Mouse (Mus musculus): ENCODE measurements at regions not wholly inside any gene's neighbourhood (a gene's known extent, or its start where the extent isn't known, plus 50 kb on each side); places are given as distances from the start of the nearest gene placed in this dataset.

DNA sequence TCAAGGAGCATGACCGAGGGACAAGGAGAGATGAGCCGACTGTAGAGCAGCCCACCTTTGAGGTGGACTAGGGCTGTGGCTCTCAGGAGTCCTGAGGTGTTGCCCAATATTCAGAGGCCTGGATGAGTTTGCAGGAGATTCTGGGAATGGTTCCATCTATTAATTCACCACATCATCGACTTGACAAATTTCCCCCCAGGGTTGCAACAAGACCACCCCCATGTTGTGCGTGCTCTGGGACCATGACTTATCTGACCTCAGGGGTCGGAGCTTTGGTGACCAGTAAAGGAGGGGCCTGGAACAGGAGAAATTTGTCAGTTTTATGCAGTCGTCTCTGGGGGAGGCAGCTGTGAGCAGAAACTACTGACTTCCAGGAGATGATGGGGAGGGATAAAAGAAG lies 63.5 kb upstream of the 1600014C23Rik start:
- WGBS = 82% methylated on average over 6 of the region's 6 CpGs
- Histone ChIP-seq H3K9me3 (0 out of 2 replicates have a peak, but pooled peaks cover 5% of the 10 kb centered on the region), H3K9ac (no peak overlapping the region), H3K27ac (no peak overlapping the region), H3K27me3 (no peaks in the 10 kb centered on the region), H3K4me3 (replicated peaks) (no peak overlapping the region), H3K36me3 (replicated peaks) (no peaks in the 10 kb centered on the region), H3K4me1 (no peaks in the 10 kb centered on the region), H3K4me2 (no peak overlapping the region)
- no peak for ATAC-seq (ENCODE audit: low FRiP score)

DNA sequence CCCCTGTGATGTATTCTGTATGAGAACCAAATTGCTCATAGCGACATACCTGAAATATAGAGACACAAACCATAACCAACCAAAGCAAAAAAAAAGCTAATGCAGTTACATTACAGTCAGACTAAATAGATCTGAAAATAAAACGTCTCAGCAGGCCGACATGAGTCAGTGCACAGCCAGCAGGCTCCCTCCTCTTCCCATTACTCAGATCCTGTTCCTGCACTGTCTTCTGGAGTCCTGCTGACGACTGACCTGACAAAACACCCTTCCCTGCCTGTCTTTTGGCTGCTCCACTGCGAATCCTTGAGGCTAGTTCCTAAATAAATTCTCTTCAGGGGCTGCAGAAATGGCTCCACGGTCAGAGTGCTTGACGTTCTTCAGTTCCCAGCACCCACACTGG lies 61.3 kb upstream of the 1600014C23Rik start:
- no peak overlapping the region for H3K4me2 ChIP-seq
- H3K4me1 ChIP-seq = no peaks in the 10 kb centered on the region
- no peak overlapping the region for H3K27ac ChIP-seq
- H3K9me3 ChIP-seq = no peaks in the 10 kb centered on the region
- 83% methylated on average over 7 of the region's 7 CpGs for WGBS
- no peaks in the 10 kb centered on the region for H3K36me3 ChIP-seq (replicated peaks)
- no peak overlapping the region for H3K4me3 ChIP-seq (replicated peaks)
- ATAC-seq (ENCODE audit: low FRiP score) = no peak
- H3K9ac ChIP-seq = no peak overlapping the region
- H3K27me3 ChIP-seq = no peaks in the 10 kb centered on the region

- no peaks in the 10 kb centered on the region for H3K4me1 ChIP-seq
- no peak overlapping the region for H3K27ac ChIP-seq
- no peaks in the 10 kb centered on the region for H3K36me3 ChIP-seq (replicated peaks)
- WGBS = 84% methylated on average over 8 of the region's 8 CpGs
- no peak overlapping the region for H3K9ac ChIP-seq
- ATAC-seq (ENCODE audit: low FRiP score) = no peak
- H3K27me3 ChIP-seq = no peaks in the 10 kb centered on the region
- no peaks in the 10 kb centered on the region for H3K9me3 ChIP-seq
- H3K4me3 ChIP-seq (replicated peaks) = no peak overlapping the region
- no peak overlapping the region for H3K4me2 ChIP-seq
These were observed 57.4 kb upstream of the 1600014C23Rik start for GRCm38 (mm10) chr17:45790959-45791520.

DNA sequence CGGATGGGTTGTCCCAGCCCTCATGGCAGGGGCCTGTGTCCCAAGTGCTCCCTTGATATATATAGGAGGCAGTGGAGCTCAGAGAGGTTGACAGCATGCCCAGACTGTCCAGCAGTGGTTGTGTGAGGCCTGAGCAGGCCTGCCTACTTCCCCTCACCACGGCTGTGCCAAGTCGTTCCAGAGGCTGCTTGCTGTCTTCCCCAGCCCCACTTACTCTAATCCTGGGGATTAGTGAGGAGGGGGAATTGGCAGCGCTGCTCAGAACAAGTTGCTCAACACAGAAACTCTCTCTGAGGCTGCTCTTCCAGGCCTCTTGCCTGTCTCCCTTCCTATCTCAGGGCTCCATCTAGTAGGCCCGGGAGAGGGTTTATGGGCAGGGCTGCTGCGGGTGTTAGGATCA lies 56.1 kb upstream of the 1600014C23Rik start:
- WGBS = 32% methylated on average over 6 of the region's 6 CpGs
- Histone ChIP-seq H3K27me3 (no peaks in the 10 kb centered on the region), H3K9ac (no peak overlapping the region), H3K27ac (no peak overlapping the region), H3K9me3 (no peaks in the 10 kb centered on the region), H3K36me3 (replicated peaks) (no peaks in the 10 kb centered on the region), H3K4me2 (no peak overlapping the region), H3K4me1 (no peaks in the 10 kb centered on the region), H3K4me3 (replicated peaks) (no peak overlapping the region)
- no peak for ATAC-seq (ENCODE audit: low FRiP score)

DNA sequence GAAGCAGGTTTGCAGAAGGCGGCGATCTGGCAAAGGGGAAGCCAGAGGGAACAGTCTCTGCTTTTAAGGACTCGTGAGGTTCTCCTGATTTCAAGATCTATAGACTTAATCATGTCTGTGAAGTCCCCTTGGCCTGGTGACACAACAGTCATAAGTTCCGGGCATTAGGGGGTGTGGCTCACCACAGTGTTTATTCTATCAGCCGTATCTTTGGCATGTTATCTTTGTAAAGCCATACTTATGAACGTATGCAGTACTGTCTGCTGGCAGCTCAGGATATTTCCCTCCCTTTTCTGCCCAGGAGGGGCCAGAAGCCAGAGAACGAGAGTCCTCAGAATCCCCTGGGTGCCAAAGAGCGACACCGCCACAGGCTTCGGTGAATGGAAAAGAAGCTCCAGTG lies 51.3 kb upstream of the 1600014C23Rik start:
- Histone ChIP-seq H3K9ac (no peak overlapping the region), H3K27ac (no peak overlapping the region), H3K4me3 (replicated peaks) (no peak overlapping the region), H3K4me2 (no peak overlapping the region), H3K9me3 (no peaks in the 10 kb centered on the region), H3K36me3 (replicated peaks) (no peaks in the 10 kb centered on the region), H3K27me3 (no peaks in the 10 kb centered on the region), H3K4me1 (no peaks in the 10 kb centered on the region)
- no peak for ATAC-seq (ENCODE audit: low FRiP score)
- whole genome bisulfite sequencing = 88% methylated on average over 10 of the region's 10 CpGs

DNA sequence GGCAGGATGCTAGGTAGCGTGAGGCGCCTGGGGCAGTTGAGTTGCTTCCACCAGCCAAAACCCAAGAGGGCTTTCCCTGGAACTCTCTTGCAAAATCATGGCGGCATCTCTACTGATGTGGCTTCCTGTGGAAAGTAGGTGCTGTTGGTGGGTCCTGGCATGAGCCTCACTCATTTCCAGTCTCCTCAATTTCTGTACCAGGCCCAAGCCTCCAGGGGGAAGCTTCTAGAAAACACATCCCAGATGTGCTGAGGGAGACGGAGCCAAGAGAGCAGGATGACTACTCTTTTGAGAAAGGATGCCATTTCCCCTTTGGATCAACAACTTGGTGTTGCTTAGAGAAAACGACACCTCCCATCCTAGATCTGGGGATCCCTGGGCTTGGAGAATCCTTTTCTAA lies 50.9 kb upstream of the 1600014C23Rik start:
- H3K4me3 ChIP-seq (replicated peaks) = no peak overlapping the region
- no peak overlapping the region for H3K27ac ChIP-seq
- H3K27me3 ChIP-seq = no peaks in the 10 kb centered on the region
- H3K9ac ChIP-seq = no peak overlapping the region
- WGBS = 93% methylated on average over 5 of the region's 5 CpGs
- no peak overlapping the region for H3K4me2 ChIP-seq
- no peaks in the 10 kb centered on the region for H3K36me3 ChIP-seq (replicated peaks)
- H3K9me3 ChIP-seq = no peaks in the 10 kb centered on the region
- no peak for ATAC-seq (ENCODE audit: low FRiP score)
- no peaks in the 10 kb centered on the region for H3K4me1 ChIP-seq
